Mouse (Mus musculus) erythroblast, embryonic 14.5 days (primary cell): ENCODE measurements around the gene Mrpl17. TPM values are rescaled to one million over a fixed set of nuclear protein-coding genes. Genes with fewer than 3 reads are reported as not detected.

Experiments used
- H3K27me3 ChIP-seq: 2 replicates; pipeline ENCODE4 v1.6.1; 2012; ENCODE audit warnings: inconsistent platforms; ENCODE audit not compliant: control insufficient read depth
- H3K36me3 ChIP-seq: 2 replicates; pipeline ENCODE4 v1.6.1; 2012; ENCODE audit warnings: mild to moderate bottlenecking, inconsistent platforms; ENCODE audit not compliant: control insufficient read depth
- H3K4me1 ChIP-seq: 2 replicates; pipeline ENCODE4 v1.6.1; 2012; ENCODE audit warnings: inconsistent platforms; ENCODE audit not compliant: control insufficient read depth
- H3K4me3 ChIP-seq: replicated peaks from 2 replicates; pipeline ENCODE3; 2012; ENCODE audit warnings: moderate library complexity, mild to moderate bottlenecking, inconsistent platforms
- H3K9me3 ChIP-seq: 2 replicates; pipeline ENCODE4 v1.6.1; 2012; ENCODE audit warnings: low read length, inconsistent platforms, mixed read lengths; ENCODE audit not compliant: control insufficient read depth
- GATA1 ChIP-seq: IDR thresholded peaks from 2 replicates; pipeline ENCODE4 v1.6.1; 2012; ENCODE audit warnings: low read length, inconsistent platforms, mixed read lengths
- TAL1 ChIP-seq: IDR thresholded peaks from 3 replicates; pipeline ENCODE4 v1.6.1; 2012; ENCODE audit warnings: low read length, inconsistent platforms, mixed read lengths
- polyA plus RNA-seq: library from polyadenylated mRNA; stranded (reverse); fragments of >175 nt; gene quantifications from 2 replicates; pipeline ENCODE4 v1.2.3, GENCODE M21; 2012

Mrpl17 gene
- polyA plus RNA-seq, 1 experiment = 15.8 TPM

DNA sequence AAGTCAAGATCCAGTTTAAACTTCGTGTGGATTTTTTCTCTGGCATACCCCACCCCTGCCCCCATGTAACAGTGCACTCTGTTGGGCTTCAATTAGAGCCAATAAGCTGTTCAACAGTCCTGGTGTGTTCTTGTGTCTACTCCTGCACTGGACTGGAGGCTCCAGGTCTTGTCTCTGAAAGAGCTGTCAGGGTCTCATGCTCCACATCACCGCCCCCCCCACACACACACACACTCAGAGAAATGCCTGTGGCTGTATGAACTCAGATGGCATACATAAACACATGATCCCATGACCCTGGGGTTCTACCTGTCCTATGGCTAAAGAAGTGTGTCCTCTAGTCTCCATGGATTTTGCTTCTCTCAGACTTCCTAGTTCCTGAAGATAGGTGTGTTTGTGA, 34.9 kb downstream of the Mrpl17 start:
- Histone ChIP-seq H3K4me1 (no peaks in the 10 kb centered on the region), H3K36me3 (no peaks in the 10 kb centered on the region), H3K27me3 (no peaks in the 10 kb centered on the region), H3K4me3 (no peak overlapping the region), H3K9me3 (no peaks in the 10 kb centered on the region)
- no peak for TF ChIP-seq TAL1
- TF ChIP-seq GATA1 = no peak

- H3K36me3 ChIP-seq = no peaks in the 10 kb centered on the region
- no peak for TF ChIP-seq TAL1
- no peak for TF ChIP-seq GATA1
- no peaks in the 10 kb centered on the region for H3K9me3 ChIP-seq
- no peaks in the 10 kb centered on the region for H3K4me1 ChIP-seq
- no peaks in the 10 kb centered on the region for H3K27me3 ChIP-seq
- no peak overlapping the region for H3K4me3 ChIP-seq
Measured at GRCm38 (mm10) chr7:105774661-105775060, 36.2 kb downstream of the Mrpl17 start.

GRCm38 (mm10) chr7:105773041-105773440, 37.9 kb downstream of the Mrpl17 start:
- no peaks in the 10 kb centered on the region for H3K4me1 ChIP-seq
- no peaks in the 10 kb centered on the region for H3K27me3 ChIP-seq
- no peak overlapping the region for H3K4me3 ChIP-seq
- no peaks in the 10 kb centered on the region for H3K9me3 ChIP-seq
- H3K36me3 ChIP-seq = no peaks in the 10 kb centered on the region
- TF ChIP-seq TAL1 = no peak
- TF ChIP-seq GATA1 = no peak

DNA sequence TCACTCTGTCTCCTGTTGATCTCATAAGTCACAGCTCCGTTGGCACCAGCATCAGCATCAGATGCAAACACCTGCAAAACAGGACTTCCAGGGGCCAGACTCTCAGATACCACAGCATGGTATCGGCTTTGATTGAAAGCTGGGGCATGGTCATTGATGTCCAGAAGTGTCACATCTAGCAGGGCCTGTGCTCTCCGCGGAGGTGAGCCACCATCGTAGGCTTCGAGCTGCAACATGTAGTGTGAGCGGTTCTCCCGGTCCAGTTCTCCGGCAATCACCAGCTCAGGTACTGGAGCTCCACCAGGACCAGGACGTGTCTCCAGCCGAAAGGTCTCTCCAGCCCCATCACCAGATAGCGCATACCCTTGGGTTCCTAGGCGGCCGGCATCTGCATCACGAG, 38.6 kb downstream of the Mrpl17 start:
- Histone ChIP-seq H3K9me3 (no peaks in the 10 kb centered on the region), H3K27me3 (no peaks in the 10 kb centered on the region), H3K4me3 (no peak overlapping the region), H3K4me1 (no peaks in the 10 kb centered on the region), H3K36me3 (no peaks in the 10 kb centered on the region)
- TF ChIP-seq GATA1 = no peak
- TF ChIP-seq TAL1 = no peak

DNA sequence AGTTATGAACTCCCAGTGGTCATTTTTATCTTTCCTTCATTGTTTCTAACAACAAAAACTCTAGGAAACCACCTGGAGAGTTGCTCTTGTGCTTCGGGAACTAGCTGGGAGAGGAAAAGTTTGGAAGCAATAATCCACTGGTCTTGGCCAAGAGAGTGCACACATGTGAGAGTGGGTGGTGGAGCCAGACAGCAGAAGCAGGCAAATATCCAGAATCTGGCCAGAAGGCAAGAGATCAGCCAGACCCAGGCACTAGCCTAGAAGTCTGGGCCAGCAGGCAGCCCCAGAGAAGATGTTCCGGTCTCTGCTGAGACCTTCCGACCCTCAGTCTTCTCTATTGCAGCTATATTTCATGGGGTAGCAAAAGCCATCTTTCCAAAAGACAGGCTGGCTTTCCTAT, 40.9 kb downstream of the Mrpl17 start:
- no peaks in the 10 kb centered on the region for H3K27me3 ChIP-seq
- H3K9me3 ChIP-seq = no peaks in the 10 kb centered on the region
- H3K4me3 ChIP-seq = no peak overlapping the region
- H3K36me3 ChIP-seq = no peaks in the 10 kb centered on the region
- no peaks in the 10 kb centered on the region for H3K4me1 ChIP-seq
- TF ChIP-seq TAL1 = no peak
- TF ChIP-seq GATA1 = no peak

GRCm38 (mm10) chr7:105767729-105768165, 43.2 kb downstream of the Mrpl17 start:
- no peaks in the 10 kb centered on the region for H3K36me3 ChIP-seq
- H3K27me3 ChIP-seq = peaks cover 8% of the 10 kb centered on the region
- TF ChIP-seq TAL1 = no peak
- no peak for TF ChIP-seq GATA1
- H3K9me3 ChIP-seq = no peaks in the 10 kb centered on the region
- no peak overlapping the region for H3K4me3 ChIP-seq
- no peaks in the 10 kb centered on the region for H3K4me1 ChIP-seq

DNA sequence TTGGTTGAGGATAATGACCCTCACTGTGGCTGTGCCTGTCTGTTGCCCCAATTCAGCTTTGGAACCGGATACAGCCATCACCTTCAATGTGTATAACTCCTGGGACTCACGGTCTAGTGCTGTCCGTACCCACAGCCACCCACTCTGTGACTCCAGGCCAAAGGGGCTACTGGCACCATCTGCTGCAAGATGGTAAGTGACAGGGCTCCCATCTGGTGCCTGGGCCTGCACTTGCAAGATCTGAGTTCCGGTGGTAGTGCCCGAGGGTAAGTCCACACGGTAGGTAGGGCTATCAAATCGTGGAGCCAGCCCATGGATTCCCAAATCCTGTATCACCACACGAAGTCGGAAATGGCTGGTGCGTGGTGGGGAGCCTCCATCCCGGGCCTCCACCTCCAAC, 46.6 kb downstream of the Mrpl17 start:
- peaks cover 30% of the 10 kb centered on the region for H3K27me3 ChIP-seq
- H3K4me1 ChIP-seq = no peaks in the 10 kb centered on the region
- TF ChIP-seq GATA1 = no peak
- no peak for TF ChIP-seq TAL1
- no peak overlapping the region for H3K4me3 ChIP-seq
- no peaks in the 10 kb centered on the region for H3K36me3 ChIP-seq
- H3K9me3 ChIP-seq = no peaks in the 10 kb centered on the region

DNA sequence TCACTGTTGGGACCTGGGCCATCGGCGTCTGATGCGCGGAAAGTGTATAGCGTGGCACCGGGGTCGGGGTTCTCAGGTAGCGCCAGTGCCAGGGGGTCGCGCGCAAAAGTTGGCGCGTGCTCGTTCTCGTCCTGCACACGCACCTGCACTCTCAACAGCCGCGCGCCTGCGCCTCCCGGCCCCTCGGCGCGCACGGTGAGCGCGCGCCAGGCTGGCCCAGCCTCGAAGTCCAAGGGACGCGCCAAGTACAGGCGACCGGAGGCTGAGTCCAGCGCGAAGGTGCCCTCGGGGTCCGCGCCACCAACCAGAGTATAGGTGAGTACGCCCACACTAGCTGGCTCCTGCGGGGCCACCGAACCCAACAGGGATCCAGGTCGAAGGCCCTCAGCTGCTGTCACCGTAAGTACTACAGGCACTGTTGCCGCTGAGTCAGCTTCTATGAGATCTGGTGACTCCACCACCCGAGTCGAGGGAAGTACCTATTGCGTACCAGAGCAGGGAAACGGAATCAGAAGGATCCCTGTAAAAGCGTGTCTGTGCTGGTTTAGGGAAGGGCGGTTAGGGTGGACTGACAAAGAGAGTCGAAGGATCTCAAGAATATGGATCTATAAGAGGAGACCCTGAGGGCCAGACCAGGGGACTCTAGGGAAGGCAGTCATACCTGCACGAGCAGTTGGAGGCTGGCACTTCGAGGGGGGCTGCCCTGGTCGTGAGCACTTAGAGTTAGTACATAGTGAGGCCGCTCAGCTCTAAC, 48.2 kb downstream of the Mrpl17 start:
- H3K27me3 ChIP-seq = peaks cover 30% of the 10 kb centered on the region
- H3K9me3 ChIP-seq = no peaks in the 10 kb centered on the region
- TF ChIP-seq GATA1 = no peak
- TF ChIP-seq TAL1 = no peak
- no peaks in the 10 kb centered on the region for H3K36me3 ChIP-seq
- H3K4me1 ChIP-seq = no peaks in the 10 kb centered on the region
- H3K4me3 ChIP-seq = no peak overlapping the region

GRCm38 (mm10) chr7:105761813-105762484, 49.0 kb downstream of the Mrpl17 start:
- TF ChIP-seq TAL1 (no peak), GATA1 (no peak)
- peaks cover 30% of the 10 kb centered on the region for H3K27me3 ChIP-seq
- H3K4me3 ChIP-seq = no peak overlapping the region
- H3K4me1 ChIP-seq = no peaks in the 10 kb centered on the region
- H3K9me3 ChIP-seq = no peaks in the 10 kb centered on the region
- no peaks in the 10 kb centered on the region for H3K36me3 ChIP-seq

- no peaks in the 10 kb centered on the region for H3K9me3 ChIP-seq
- no peaks in the 10 kb centered on the region for H3K27me3 ChIP-seq
- no peak overlapping the region for H3K4me3 ChIP-seq
- H3K4me1 ChIP-seq = peaks cover 24% of the 10 kb centered on the region
- TF ChIP-seq GATA1 (no peak), TAL1 (no peak)
- peaks cover 24% of the 10 kb centered on the region for H3K36me3 ChIP-seq
Measured at GRCm38 (mm10) chr7:105753281-105753680, 57.6 kb downstream of the Mrpl17 start.

Other genes starting within 250 kb of the Mrpl17 start
- gene Apbb1, start 229.4 kb downstream of the Mrpl17 start, polyA plus RNA-seq = 0.01 and 0.19 TPM in 2 replicates
- not detected in 2 replicates for gene Hpx, start 211.0 kb downstream of the Mrpl17 start, polyA plus RNA-seq
- gene Trim3, start 177.5 kb downstream of the Mrpl17 start, polyA plus RNA-seq = 0.06 and 0.10 TPM in 2 replicates
- gene Timm10b, start 171.0 kb downstream of the Mrpl17 start, polyA plus RNA-seq = 24.4 and 28.7 TPM in 2 replicates
- gene Arfip2, start 170.7 kb downstream of the Mrpl17 start, polyA plus RNA-seq = 1.5 and 1.7 TPM in 2 replicates
- gene Gm45799, start 170.5 kb downstream of the Mrpl17 start, polyA plus RNA-seq = 2.6 and 14.1 TPM in 2 replicates
- not detected in 2 replicates for gene Dnhd1, start 160.3 kb downstream of the Mrpl17 start, polyA plus RNA-seq
- 2.9 and 3.1 TPM in 2 replicates for gene Ilk, start 74.5 kb downstream of the Mrpl17 start, polyA plus RNA-seq
- 0.76 and 0.80 TPM in 2 replicates for gene Rrp8, start 73.7 kb downstream of the Mrpl17 start, polyA plus RNA-seq
- gene Taf10, start 66.7 kb downstream of the Mrpl17 start, polyA plus RNA-seq = 50.3 and 54.5 TPM in 2 replicates
- gene Tpp1, start 58.9 kb downstream of the Mrpl17 start, polyA plus RNA-seq = 2.2 and 4.4 TPM in 2 replicates
- 0.01 TPM in 1 of 2 replicates, not detected in the other for gene Dchs1, start 23.4 kb downstream of the Mrpl17 start, polyA plus RNA-seq
- not detected in 2 replicates for gene Gm4070, start 142.9 kb upstream of the Mrpl17 start, polyA plus RNA-seq